Mouse (Mus musculus): ENCODE data around the gene 1110008L16Rik.
"Not testable (repeated sequence)": the region's sequence is repeated elsewhere in the genome, so short reads cannot be mapped to it uniquely, and the experiment has no call there.

The 1110008L16Rik gene

DNA sequence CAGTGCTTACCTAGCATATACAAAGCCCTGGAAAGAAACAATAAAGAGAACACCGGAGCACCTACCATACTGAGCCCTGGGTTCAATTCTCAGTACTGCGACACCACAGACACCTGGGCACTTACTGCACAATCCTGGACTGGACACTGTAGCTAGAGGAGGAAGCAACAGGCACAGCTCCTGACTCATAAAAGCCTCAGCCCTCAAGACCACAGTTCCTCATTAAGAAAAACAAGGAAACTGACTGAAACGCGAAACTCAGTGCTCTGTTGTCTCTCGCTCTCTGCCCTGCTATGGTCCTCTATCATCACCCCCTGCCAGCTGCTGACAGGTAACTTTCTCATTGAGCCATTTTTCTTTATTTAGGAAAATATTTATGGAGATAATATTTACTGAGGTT lies at the start of gene 1110008L16Rik:
TSS of gene 1110008L16Rik (plus strand) at position 242 of the 400 bp plus-strand sequence.
- in situ Hi-C loops (cut with MboI; ENCODE audit: unreplicated experiment in 2 of 2): no loop called here

DNA sequence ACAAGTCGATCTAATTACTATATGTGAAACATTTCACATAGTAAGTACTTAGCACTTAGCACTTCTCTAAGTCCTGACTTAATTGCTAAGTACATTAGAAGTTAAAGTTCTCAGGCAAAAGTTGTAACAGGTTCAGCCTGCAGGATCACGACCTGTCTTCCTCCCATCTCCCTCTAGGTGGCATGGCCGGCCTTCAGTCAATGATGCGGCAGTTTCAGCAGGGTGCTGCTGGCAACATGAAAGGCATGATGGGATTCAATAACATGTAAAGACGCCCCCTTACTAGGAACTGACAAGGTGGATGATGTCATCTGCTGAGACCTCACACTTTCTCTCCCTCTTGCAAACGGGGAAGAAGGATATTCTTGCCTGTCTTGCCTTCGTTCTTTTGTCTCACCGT lies 37.4 kb upstream of the 1110008L16Rik start:
- in situ Hi-C loops (cut with MboI; ENCODE audit: unreplicated experiment in 2 of 2): not testable (repeated sequence)

DNA sequence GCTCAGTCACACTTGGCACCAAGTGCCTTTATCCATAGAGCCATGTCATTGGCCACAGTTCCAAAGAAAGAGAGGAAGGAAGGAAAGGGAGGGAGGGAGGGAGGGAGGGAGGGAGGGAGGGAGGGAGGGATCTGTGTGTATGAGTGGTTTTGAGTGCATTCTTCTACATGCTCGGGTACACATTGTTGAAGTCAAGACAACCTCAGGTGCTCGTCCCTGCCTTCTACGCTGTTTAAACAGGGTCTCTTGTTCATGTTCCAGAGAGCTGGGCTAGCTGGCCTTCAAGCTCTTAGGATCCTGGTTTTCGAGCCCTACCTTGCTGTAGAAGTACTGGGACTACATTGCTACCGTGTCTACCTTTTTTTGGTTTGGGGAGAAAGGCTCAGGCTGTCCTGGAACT lies 36.0 kb upstream of the 1110008L16Rik start:
- in situ Hi-C loops (cut with MboI; ENCODE audit: unreplicated experiment in 2 of 2): not testable (repeated sequence)

DNA sequence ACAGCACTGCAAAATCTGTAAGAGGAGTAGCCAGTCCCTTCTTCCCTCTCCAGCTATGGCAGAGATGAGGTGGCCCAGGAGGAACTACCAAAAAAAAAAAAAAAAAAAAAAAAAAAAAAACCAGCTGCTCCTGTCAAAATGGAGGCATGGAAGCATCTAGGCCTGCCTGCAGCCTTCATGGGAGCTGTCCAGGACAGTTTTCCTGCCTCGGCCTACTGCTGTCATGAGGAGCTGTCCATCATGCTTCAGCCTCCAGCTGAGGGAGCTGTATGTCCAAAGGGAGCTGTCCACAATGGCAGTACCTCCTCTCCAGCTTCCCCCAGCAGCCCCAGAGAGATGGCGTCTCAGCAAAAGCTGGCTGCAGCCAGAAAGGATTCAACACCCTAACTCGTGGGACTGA lies 27.1 kb upstream of the 1110008L16Rik start:
- in situ Hi-C loops (cut with MboI; ENCODE audit: unreplicated experiment in 2 of 2): no loop called here

DNA sequence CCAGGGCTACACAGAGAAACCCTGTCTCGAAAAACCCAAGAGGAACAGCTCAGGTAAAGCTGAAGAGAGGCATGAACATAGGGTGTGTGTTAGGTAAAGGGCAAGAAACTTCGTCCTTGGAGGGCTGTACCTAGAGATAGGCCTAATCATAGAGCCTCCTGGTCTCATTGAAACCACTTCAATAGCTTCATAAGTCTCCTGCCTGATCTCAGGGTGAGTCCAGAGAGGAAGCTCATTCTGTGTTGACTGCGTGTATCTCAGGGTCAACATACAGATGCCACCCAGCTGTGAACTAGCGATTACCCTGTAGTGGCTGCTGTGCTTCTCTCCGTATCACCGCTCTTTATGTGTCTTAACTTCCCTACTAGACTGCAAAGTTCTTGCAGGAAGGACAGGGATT lies 21.8 kb upstream of the 1110008L16Rik start:
- in situ Hi-C loops (cut with MboI; ENCODE audit: unreplicated experiment in 2 of 2): not testable (repeated sequence)

DNA sequence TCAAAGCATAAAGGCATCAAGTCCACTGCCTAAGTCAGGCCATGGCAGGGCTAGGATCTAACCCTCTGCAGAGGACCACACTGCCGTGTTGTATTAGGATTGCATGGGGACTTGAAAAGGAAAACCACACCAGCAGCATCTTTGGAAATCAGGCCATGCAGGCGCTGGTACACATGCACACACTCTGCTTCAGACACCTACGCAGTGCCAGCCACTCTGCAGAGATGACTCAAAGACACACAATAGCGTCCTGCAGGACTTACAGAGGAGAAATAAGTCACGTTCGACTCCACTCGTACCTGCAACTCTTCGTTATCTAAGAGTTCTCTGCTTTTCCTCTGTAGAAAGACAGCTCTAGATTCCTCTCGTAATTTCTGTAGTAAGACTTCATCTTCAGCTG lies 1.3 kb upstream of the 1110008L16Rik start:
- in situ Hi-C loops (cut with MboI; ENCODE audit: unreplicated experiment in 2 of 2): no loop called here

DNA sequence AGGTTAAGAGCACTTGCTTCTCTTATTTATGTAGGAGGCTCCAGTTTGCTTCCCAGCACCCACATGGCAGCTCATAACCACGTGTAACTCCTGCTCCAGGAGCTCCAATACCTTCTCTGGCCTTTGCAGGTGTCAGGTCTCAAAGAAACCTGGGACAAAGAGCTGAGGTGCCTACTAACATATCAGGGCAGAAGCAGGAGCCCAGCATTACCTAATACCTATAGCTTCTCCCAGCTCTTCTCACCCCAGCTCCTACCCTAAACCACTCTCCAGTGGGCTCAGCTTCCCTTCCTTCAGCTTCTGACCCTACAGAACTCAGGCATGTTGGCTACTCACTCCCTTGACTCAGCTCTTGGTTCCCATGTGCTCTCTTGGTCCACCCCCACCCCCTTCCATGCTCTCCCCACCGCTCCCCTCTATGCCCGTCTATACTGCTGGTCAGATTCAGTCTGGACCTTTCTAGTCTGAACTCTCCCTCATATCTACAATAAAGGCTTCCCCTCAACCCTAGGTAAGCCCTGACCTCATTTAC lies 1.5 kb downstream of the 1110008L16Rik start:
- in situ Hi-C loops (cut with MboI; ENCODE audit: unreplicated experiment in 2 of 2): loop anchor here in 1 of 2 experiments (10.0 kb wide), 1 partner anchor 606 kb away; the partner anchor contains the start of gene Eapp

DNA sequence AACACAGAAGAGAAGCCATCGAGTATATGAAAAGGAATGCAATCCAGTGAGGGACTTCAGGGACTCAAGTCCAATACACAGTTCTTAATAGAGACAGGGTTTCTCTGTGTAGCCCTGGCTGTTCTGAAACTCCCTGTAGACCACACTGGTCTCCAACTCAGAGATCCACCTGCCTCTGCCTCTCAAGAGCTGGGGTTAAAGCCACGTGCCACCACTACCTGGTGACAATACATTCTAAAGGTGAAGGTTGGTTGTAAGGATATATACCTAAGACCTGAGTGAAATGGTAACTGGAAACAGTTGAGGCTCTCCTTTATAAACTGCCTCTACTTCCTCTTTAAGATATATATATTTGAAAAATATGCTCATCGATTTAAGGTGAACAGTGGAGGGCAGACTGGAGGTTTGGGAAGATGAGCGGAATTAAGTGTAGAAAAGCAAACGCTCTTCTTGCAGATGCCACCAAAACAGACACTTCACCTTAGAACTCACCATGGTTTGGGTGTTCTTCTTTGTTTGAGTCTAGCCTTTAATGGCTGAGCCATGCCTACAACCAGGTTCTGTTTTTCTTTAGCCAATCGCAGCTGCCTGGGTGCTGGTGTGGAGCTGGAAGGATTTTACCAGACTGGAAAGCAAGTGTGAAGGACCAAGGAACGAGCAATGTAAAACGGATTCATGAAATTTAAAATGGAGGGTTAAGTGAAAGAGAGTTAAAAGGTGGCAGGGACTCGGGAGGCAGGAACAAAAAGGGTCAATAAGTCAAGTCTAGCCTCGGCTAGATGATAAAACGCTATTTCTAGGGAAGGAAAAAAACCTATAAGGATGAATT lies 2.3 kb downstream of the 1110008L16Rik start:
- in situ Hi-C loops (cut with MboI; ENCODE audit: unreplicated experiment in 2 of 2): loop anchor here in 1 of 2 experiments (10.0 kb wide), 1 partner anchor 607 kb away; the partner anchor contains the start of gene Eapp

DNA sequence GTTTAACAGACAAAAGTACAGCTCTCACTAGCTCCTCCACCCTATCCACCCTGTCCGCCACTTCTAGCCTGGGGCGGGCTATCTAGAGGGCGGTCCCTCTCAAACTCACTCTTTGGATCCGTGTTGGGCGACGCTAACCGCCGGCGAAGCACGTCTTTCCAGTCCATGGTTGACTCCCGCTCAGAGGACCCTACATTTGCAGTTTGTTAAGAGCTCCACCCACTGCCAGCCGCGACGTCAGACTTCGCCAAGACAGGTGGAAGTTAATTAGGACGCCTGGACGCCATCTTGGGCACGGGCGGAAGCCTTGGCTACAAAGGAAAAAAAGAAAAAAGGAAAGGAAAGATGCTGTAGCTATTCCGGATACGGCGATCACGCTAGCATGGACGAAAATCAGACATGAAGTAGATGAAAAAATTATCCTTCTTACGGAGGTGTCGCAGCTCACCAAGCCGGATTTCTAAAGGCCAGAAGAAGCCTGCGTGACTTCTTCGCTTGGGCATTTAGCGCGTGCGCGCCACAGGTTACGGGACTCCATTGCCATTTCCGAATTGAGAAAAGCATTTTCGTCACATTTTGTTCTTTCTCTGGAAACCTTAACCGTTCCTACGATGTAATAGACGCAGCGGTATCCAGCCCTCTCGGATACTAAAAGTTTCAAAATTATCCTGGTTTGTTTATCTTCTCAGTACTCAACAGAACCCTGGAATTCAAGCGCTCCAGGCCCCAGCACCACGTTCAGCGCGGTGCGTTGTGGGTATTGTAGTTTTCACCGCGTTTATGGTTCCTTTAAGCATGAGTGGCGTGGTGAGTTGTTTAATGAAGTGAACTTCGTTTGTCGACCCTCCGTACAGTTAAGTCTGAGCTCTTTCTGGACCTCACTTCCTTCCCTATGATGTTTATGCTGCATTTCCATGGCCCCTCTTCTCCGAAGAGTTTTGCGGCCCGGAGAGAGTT lies 3.4 kb downstream of the 1110008L16Rik start, which contains the start of gene Ppp2r3c:
TSS of gene Ppp2r3c (minus strand) at position 514 of the 957 bp plus-strand sequence.
- in situ Hi-C loops (cut with MboI; ENCODE audit: unreplicated experiment in 2 of 2): loop anchor here in 1 of 2 experiments (10.0 kb wide), 1 partner anchor 608 kb away; the partner anchor contains the start of gene Eapp

DNA sequence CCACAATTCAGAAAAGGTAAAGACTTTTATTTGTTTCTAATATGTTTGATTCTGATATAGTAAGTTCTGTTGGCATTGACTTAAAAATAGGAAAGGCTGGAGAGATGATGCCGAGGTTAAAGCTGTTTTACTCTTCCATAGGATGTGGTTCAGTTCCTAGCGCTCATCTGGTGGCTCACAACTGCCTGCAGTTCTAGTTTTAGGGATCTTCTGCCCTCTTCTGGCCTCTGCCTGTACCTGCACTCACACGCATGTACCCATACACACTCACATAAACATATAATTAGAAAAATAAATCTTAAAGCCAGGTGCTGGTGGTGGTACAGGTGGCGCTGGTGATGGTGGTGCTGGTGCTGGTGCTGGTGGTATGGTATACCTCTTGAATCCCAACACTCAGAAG lies 7.0 kb downstream of the 1110008L16Rik start:
- in situ Hi-C loops (cut with MboI; ENCODE audit: unreplicated experiment in 2 of 2): loop anchor here in 1 of 2 experiments (10.0 kb wide), 1 partner anchor 612 kb away; the partner anchor contains the start of gene Eapp

DNA sequence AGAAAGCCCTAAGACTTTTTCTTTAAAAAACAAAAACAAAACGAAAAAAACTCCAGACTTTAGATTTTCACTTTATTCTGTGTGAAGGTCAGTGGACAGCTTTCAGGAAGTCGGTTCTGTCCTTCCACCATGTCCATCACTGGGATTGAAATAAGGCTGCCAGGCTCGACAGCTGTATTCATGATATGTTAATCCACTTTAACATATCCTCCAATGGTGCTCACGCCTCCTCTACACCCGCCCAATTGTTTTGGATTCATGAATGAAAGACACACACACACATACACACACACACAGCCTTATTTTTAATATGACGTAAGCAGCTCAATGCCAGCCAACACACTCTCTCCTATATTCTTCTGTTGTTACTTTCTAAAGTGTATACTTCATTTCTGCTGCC lies 8.2 kb downstream of the 1110008L16Rik start:
- in situ Hi-C loops (cut with MboI; ENCODE audit: unreplicated experiment in 2 of 2): loop anchor here in 1 of 2 experiments (10.0 kb wide), 1 partner anchor 613 kb away; the partner anchor contains the start of gene Eapp

DNA sequence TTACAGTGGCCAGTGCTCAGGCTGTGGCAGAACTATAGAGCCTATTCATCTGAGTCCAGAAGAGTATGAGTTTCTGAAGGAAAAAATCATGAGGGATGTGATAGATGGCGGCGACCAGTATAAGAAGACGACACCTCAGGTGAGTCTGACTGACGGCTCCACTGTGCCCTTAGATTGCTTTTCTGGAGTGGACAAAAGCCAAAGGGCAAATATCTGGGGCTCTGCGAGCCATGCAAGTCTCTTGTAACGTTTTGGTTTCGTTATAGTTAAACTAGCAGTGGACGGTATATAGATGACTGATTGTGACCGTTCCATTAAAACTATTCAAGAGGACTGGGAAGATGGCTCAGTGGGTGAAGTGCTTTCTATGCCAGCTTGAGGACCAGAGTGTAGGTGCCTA lies 9.4 kb downstream of the 1110008L16Rik start:
- in situ Hi-C loops (cut with MboI; ENCODE audit: unreplicated experiment in 2 of 2): loop anchor here in 1 of 2 experiments (10.0 kb wide), 1 partner anchor 614 kb away; the partner anchor contains the start of gene Eapp

DNA sequence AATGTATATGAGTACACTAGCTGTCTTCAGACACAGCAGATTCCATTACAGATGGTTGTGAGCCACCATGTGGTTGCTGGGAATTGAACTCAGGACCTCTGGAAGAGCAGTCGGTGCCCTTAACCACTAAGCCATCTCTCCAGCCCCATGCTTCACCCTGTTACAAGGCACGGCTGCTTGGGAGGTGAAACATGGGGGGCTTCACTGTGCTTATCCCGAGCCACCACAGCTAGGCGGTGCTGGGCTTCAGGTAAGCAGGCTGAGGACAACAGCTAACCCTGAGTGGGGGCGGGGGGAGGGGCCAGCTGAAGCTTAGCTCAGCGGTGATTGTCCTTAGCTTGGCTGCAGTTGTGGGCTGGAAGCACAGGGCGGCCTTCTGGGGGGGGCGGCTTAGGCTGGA lies 10.1 kb downstream of the 1110008L16Rik start:
- in situ Hi-C loops (cut with MboI; ENCODE audit: unreplicated experiment in 2 of 2): loop anchor here in 1 of 2 experiments (10.0 kb wide), 1 partner anchor 615 kb away; the partner anchor contains the start of gene Eapp

DNA sequence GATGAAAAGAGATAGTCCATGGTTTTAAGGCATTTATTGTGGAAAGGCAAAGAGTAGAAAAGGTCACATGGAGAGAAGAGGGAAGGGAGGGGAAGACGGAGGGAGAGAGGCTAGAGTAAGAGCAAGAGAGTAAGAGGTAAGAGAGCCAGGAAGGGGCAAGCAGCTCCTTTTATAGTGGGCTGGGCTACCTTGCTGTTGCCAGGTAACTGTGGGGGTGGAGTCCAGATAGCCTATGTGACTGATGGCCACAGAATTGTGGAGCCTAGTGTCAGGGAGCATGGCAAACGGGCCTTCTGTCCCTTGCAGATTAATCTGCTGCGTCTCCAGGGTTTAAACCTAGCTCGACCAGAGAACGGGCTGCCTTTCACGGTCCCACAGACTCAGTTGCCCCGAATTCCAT lies 12.5 kb downstream of the 1110008L16Rik start:
- in situ Hi-C loops (cut with MboI; ENCODE audit: unreplicated experiment in 2 of 2): loop anchor here in 1 of 2 experiments (10.0 kb wide), 1 partner anchor 63 kb away; no protein-coding TSS in a partner anchor

DNA sequence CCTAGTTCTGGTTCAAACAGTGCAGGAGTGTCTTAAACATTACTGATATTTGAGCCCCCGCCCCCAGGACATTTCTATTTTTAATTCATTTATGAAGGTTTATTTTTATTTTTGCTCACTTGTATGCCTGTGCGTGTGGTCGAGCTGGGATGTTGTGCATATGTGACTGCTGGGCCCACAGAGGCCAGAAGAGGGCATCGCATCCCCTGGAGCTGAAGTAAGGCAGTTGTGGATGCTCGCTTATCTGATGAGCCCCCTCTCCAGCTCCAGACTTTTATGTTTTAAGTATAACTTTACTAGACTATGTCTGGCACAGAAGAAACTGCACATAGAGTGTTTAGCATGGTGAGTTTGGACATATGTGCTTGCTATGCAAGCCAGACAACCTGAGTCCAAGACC lies 14.5 kb downstream of the 1110008L16Rik start:
- in situ Hi-C loops (cut with MboI; ENCODE audit: unreplicated experiment in 2 of 2): loop anchor here in 1 of 2 experiments (10.0 kb wide), 1 partner anchor 61 kb away; no protein-coding TSS in a partner anchor

DNA sequence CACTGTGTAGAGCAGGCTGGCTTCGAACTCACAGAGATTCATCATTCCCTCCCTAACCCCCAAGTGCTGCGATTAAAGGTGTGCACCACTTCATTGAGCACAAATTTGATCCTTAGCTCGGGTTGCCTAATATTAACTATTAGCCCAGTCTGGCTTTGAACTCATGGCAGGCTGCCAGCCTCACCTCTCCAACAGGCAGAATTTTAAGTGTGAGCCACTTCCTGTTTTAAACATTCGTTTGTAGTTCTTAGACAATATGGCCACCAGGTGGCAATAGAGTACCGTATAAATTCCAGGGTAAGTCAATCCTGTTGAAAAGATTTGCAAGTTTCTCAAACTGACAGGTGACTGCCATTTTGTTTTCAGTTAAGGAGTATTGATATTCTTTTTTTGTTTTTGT lies 15.8 kb downstream of the 1110008L16Rik start:
- in situ Hi-C loops (cut with MboI; ENCODE audit: unreplicated experiment in 2 of 2): loop anchor here (5.0 to 10.0 kb wide), 6 partner anchors 37 to 517 kb away; no protein-coding TSS in a partner anchor

DNA sequence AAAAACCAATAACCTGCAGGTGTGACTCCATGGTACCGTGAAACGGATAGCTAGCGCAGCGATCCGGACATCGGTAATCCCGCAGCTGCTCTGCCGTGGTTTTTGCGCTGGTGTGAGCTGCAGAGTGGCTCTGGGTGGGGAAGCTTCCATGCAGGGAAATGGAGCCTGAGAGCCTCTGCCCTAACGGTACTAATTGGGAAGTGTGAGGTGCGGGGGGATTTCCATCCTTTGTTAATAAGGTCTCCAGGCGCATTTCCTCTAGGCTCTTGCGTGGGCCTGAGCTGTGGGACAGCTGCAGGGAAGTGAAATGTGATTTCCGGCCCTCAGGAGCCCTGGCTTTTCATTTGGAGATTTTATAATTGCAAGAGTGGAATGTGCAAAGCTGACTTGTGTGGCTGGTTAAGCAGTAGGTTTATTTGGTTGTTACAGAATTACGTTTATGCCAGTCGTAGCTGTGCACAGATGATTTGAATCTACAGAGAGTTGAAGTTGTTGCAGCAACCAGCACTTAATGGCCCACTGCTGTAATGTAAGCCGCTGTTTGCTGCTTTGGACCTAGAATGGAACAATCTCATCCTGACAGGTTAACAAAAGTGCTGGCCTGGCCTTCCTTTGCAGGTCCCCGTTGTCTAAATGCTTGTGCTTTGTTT lies 22.4 kb downstream of the 1110008L16Rik start:
- in situ Hi-C loops (cut with MboI; ENCODE audit: unreplicated experiment in 2 of 2): loop anchor here in 1 of 2 experiments (10.0 kb wide), 1 partner anchor 403 kb away; no protein-coding TSS in a partner anchor

DNA sequence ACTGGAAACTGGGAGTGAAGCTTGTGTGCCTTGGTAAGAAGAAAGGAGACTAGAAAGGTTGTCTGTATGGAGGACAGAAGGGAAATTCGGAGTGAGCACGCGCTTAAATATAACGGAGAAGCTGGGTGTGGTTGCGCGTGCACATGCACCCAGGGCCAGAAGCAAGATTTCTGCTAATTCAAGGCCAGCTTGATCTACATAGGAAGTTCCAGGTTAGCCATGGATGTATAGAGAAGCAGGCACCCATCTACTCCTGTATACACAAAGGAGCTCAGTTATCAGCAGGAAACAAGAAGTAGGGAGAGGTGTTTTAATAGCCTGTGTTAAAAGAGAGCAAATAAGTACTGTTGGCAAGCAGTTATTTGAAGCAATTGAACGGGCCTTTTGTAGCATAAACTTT lies 26.3 kb downstream of the 1110008L16Rik start:
- in situ Hi-C loops (cut with MboI; ENCODE audit: unreplicated experiment in 2 of 2): loop anchor here in 1 of 2 experiments (10.0 kb wide), 1 partner anchor 399 kb away; no protein-coding TSS in a partner anchor

DNA sequence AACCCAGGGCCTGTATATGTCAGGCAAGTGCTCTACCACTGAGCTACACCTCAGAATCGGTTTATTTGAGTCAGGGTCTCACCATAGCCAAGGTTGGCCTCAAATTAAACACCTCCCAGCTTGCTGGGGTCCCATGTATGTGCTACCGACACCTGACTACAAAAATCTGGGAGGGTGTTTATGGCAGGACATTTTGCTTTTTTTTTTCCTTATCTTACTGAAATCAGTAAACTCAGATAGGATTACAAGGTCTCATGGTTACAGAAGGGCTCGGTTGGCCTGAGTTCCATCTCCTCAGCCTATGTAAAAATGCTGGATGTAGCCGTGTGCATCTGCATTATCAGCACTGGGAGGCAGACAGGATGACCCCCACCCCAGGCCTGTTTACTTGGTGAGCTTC lies 29.4 kb downstream of the 1110008L16Rik start:
- in situ Hi-C loops (cut with MboI; ENCODE audit: unreplicated experiment in 2 of 2): loop anchor here in 1 of 2 experiments (10.0 kb wide), 1 partner anchor 396 kb away; no protein-coding TSS in a partner anchor
